Mouse (Mus musculus) CH12.LX (cell line): ENCODE results near the gene Gpatch2.

ENCODE experiments used
- KAT2A ChIP-seq: IDR thresholded peaks from 2 replicates; pipeline ENCODE4 v1.6.1; 2012; ENCODE audit warnings: low read length, improper control_type of control experiment, inconsistent platforms; ENCODE audit not compliant: insufficient replicate concordance
- MAFK ChIP-seq: IDR thresholded peaks from 2 replicates; pipeline ENCODE4 v1.6.1; 2011; ENCODE audit warnings: low read length, improper control_type of control experiment; ENCODE audit not compliant: insufficient replicate concordance
- POLR2AphosphoS2 ChIP-seq: IDR thresholded peaks from 2 replicates; pipeline ENCODE4 v1.6.1; 2011; ENCODE audit warnings: low read depth, low read length, improper control_type of control experiment

DNA sequence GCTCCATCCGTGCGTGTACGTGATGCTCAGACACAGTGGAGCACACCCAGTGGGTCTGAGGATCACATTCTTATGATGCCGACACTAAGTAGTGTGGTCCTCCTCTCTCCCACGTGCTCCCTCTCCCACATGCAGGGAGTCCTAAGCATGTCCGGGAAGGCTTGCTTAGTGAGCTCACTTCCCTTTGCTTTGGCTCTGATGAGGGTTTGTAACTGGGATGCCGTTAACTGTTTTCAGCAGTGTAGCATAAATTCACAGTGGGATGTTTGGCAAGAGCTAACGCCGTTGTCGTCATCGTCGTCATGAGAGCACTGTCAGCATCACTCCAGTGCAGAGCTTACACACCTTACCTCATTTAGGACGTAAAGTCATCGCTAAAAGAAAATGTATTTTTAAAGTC lies 133.6 kb downstream of the Gpatch2 start:
- TF ChIP-seq MAFK: no peak
- no peak for TF ChIP-seq POLR2AphosphoS2
- TF ChIP-seq KAT2A: no peak
